Mouse (Mus musculus): ENCODE measurements around the gene Cd70.

Cd70 gene

GRCm38 (mm10) chr17:57148994-57149803 is at the start of gene Cd70:
TSS of gene Cd70 (minus strand) at chr17:57149777.
- DNase-seq (ENCODE audit: low read depth, low spot score), result no peak

GRCm38 (mm10) chr17:57198252-57198651 is 48.7 kb upstream of the Cd70 start:
- DNase-seq (ENCODE audit: low read depth, low spot score), result no peak

GRCm38 (mm10) chr17:57195326-57196010 is 45.9 kb upstream of the Cd70 start:
- no peak for DNase-seq (ENCODE audit: low read depth, low spot score)

- DNase-seq (ENCODE audit: low read depth, low spot score), result no peak
Observed at GRCm38 (mm10) chr17:57194771-57195170, 45.2 kb upstream of the Cd70 start.

- DNase-seq (ENCODE audit: low read depth, low spot score), result no peak
Observed at GRCm38 (mm10) chr17:57194041-57194507, 44.5 kb upstream of the Cd70 start, which contains the start of gene Tnfsf14. TSS of gene Tnfsf14 (minus strand) at chr17:57194177.

GRCm38 (mm10) chr17:57188510-57189192 is 39.1 kb upstream of the Cd70 start:
- DNase-seq (ENCODE audit: low read depth, low spot score), result no peak

GRCm38 (mm10) chr17:57185641-57186040 is 36.1 kb upstream of the Cd70 start:
- DNase-seq (ENCODE audit: low read depth, low spot score), result no peak

GRCm38 (mm10) chr17:57182871-57183270 is 33.3 kb upstream of the Cd70 start:
- DNase-seq (ENCODE audit: low read depth, low spot score), result no peak

- DNase-seq (ENCODE audit: low read depth, low spot score), result peak; percentile 35
Observed at GRCm38 (mm10) chr17:57180363-57180762, 30.8 kb upstream of the Cd70 start.

GRCm38 (mm10) chr17:57173351-57173750 is 23.8 kb upstream of the Cd70 start:
- DNase-seq (ENCODE audit: low read depth, low spot score), result no peak

- peak; percentile 63 for DNase-seq (ENCODE audit: low read depth, low spot score)
Observed at GRCm38 (mm10) chr17:57172378-57172777, 22.8 kb upstream of the Cd70 start.

GRCm38 (mm10) chr17:57170616-57171260 is 21.2 kb upstream of the Cd70 start:
- DNase-seq (ENCODE audit: low read depth, low spot score), result no peak

GRCm38 (mm10) chr17:57166800-57167791 is 17.5 kb upstream of the Cd70 start:
- DNase-seq (ENCODE audit: low read depth, low spot score), result peak; percentile 91

- DNase-seq (ENCODE audit: low read depth, low spot score), result no peak
Observed at GRCm38 (mm10) chr17:57153787-57154186, 4.2 kb upstream of the Cd70 start.

- DNase-seq (ENCODE audit: low read depth, low spot score), result no peak
Observed at GRCm38 (mm10) chr17:57153006-57153405, 3.4 kb upstream of the Cd70 start.

GRCm38 (mm10) chr17:57148343-57148742 is 1.2 kb downstream of the Cd70 start:
- no peak for DNase-seq (ENCODE audit: low read depth, low spot score)

GRCm38 (mm10) chr17:57145115-57145514 is 4.5 kb downstream of the Cd70 start:
- DNase-seq (ENCODE audit: low read depth, low spot score), result no peak

GRCm38 (mm10) chr17:57143704-57144103 is 5.9 kb downstream of the Cd70 start:
- no peak for DNase-seq (ENCODE audit: low read depth, low spot score)

- DNase-seq (ENCODE audit: low read depth, low spot score), result no peak
Observed at GRCm38 (mm10) chr17:57139708-57140107, 9.9 kb downstream of the Cd70 start.

- no peak for DNase-seq (ENCODE audit: low read depth, low spot score)
Observed at GRCm38 (mm10) chr17:57138676-57139075, 10.9 kb downstream of the Cd70 start.
